Mouse (Mus musculus) hindbrain, embryonic 16.5 days (tissue): ENCODE measurements around the gene Plek2. TPM values are rescaled to one million over a fixed set of nuclear protein-coding genes. Genes with fewer than 3 reads are reported as not detected.

Experiments used
- ATAC-seq: fragments of 200-750 bp; cut with Nextera tagmentation; 2 replicates; pipeline ENCODE4 v1.8.0; 2017; ENCODE audit warnings: moderate TSS enrichment, moderate library complexity
- H3K27ac ChIP-seq: fragments of 300-500 bp; sonication (generic); 2 replicates; pipeline ENCODE4 v1.5.1; 2014; ENCODE audit warnings: low read depth, mild to moderate bottlenecking, control low read depth, low read length, moderate library complexity
- H3K27me3 ChIP-seq: fragments of 300-500 bp; sonication (generic); replicated peaks from 2 replicates; pipeline ENCODE4 v1.6.1; 2014; ENCODE audit warnings: low read length; ENCODE audit not compliant: control insufficient read depth, insufficient read depth
- H3K36me3 ChIP-seq: fragments of 300-500 bp; sonication (generic); 2 replicates; pipeline ENCODE4 v1.6.1; 2014; ENCODE audit warnings: mild to moderate bottlenecking, low read length, moderate library complexity, mixed read lengths; ENCODE audit not compliant: control insufficient read depth, insufficient read depth
- H3K4me1 ChIP-seq: fragments of 300-500 bp; sonication (generic); 2 replicates; pipeline ENCODE4 v1.6.1; 2014; ENCODE audit warnings: low read depth, low read length; ENCODE audit not compliant: control insufficient read depth, insufficient read depth
- H3K4me2 ChIP-seq: fragments of 300-500 bp; sonication (generic); 2 replicates; pipeline ENCODE4 v1.6.1; 2014; ENCODE audit warnings: mild to moderate bottlenecking, low read length, control low read depth, moderate library complexity
- H3K4me3 ChIP-seq: fragments of 300-500 bp; sonication (generic); 2 replicates; pipeline ENCODE4 v1.5.1; 2014; ENCODE audit warnings: mild to moderate bottlenecking, low read length, control low read depth, moderate library complexity
- H3K9ac ChIP-seq: fragments of 300-500 bp; sonication (generic); 2 replicates; pipeline ENCODE4 v1.6.1; 2014; ENCODE audit warnings: low read depth, mild to moderate bottlenecking, control low read depth, low read length, moderate library complexity
- H3K9me3 ChIP-seq: fragments of 300-500 bp; sonication (generic); 2 replicates; pipeline ENCODE4 v1.6.1; 2014; ENCODE audit warnings: mild to moderate bottlenecking, low read length, moderate library complexity; ENCODE audit not compliant: control insufficient read depth
- WGBS: fragments of 180-500 bp; shearing (Covaris S2); extraction: QIAGEN DNeasy Blood & Tissue Kit; methylation state at CpG from one replicate; pipeline ENCODE4 v1.1.7; 2014; 5-methylcytosine and 5-hydroxymethylcytosine counted together
- polyA plus RNA-seq: library from polyadenylated mRNA; unstranded; fragments of >200 nt; fragmentation: Nextera tagmentation; extraction: Ambion mirVana; gene quantifications from 2 replicates; pipeline ENCODE4 v1.2.1, GENCODE M21; 2015

Gene Plek2
- 2.8 and 3.3 TPM in 2 replicates for polyA plus RNA-seq

- peaks cover 17% of the 10 kb centered on the region for H3K27me3 ChIP-seq
- peak; percentile 71 for ATAC-seq
- H3K9ac ChIP-seq = peak within 1 kb of the TSS; percentile 44
- H3K4me3 ChIP-seq = peak within 1 kb of the TSS; percentile 36
- H3K36me3 ChIP-seq = no peaks in the 10 kb centered on the region
- no peaks in the 10 kb centered on the region for H3K9me3 ChIP-seq
- peaks cover 8% of the 10 kb centered on the region for H3K4me1 ChIP-seq
- H3K4me2 ChIP-seq = peak within 1 kb of the TSS; percentile 72
- H3K27ac ChIP-seq = no peak within 1 kb of the TSS
- under 1% methylated on average over 38 of the region's 38 CpGs for WGBS
These were observed at the start of gene Plek2 for GRCm38 (mm10) chr12:78906707-78907162. Plek2 (minus strand) TSS chr12:78906964.

DNA sequence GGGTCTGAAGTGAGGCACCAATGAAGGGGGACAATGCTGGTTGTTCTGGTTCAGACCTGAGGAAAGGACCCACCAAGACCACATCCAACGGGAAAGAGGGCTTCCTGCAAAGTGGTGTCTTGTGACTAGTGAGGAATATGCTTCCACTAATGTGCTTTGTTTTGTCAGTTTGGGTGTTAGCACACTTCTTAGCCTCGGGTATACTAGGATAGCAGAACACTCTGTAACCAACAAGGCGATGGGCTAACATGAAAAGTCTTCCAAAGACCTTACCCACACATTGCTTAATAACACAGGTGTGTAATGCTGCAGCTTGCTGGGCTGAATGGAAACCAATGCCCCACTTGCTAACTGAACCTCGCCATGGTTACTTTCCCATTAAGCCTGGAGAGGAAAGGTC is 49.6 kb upstream of the Plek2 start:
- no peak overlapping the region for H3K27ac ChIP-seq

DNA sequence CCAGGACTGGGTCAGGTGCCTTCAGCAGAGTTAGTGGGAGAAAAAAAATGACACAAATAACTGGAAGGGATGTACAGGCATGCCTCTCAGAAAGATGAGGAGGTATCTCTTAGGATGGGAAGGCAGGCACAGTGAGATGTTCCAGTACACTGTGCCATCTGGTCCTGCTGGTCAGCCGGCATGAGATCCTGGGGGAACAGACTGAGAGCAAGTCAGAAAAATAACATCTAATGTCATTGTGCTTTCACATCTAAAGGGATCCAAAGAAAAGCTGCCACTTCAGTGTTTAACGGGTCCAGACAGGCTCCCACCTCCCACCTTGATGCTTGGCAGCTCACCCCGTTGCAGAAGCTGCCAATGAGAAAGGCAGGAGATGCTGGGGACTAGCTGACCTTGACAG is 45.7 kb upstream of the Plek2 start:
- peak overlapping the region; percentile 23; the same call in 1 of the 2 replicates for H3K27ac ChIP-seq
- no peaks in the 10 kb centered on the region for H3K27me3 ChIP-seq
- peak; percentile 75 for ATAC-seq
- no peak overlapping the region for H3K4me3 ChIP-seq
- H3K9me3 ChIP-seq = peaks cover 3% of the 10 kb centered on the region; the same call in 1 of the 2 replicates
- H3K4me2 ChIP-seq = no peak overlapping the region
- no peak overlapping the region for H3K9ac ChIP-seq
- H3K4me1 ChIP-seq = no peaks in the 10 kb centered on the region
- no peaks in the 10 kb centered on the region for H3K36me3 ChIP-seq
- 64% methylated on average over 3 of the region's 3 CpGs for WGBS

More for the DNA sequence above, 49.6 kb upstream of the Plek2 start:
- no peaks in the 10 kb centered on the region for H3K4me1 ChIP-seq
- peaks cover 4% of the 10 kb centered on the region; the same call in 1 of the 2 replicates for H3K9me3 ChIP-seq
- no peak overlapping the region for H3K4me3 ChIP-seq
- H3K9ac ChIP-seq = no peak overlapping the region
- 89% methylated on average over 4 of the region's 4 CpGs for WGBS
- ATAC-seq = no peak
- no peak overlapping the region for H3K4me2 ChIP-seq
- no peaks in the 10 kb centered on the region for H3K27me3 ChIP-seq
- no peaks in the 10 kb centered on the region for H3K36me3 ChIP-seq

DNA sequence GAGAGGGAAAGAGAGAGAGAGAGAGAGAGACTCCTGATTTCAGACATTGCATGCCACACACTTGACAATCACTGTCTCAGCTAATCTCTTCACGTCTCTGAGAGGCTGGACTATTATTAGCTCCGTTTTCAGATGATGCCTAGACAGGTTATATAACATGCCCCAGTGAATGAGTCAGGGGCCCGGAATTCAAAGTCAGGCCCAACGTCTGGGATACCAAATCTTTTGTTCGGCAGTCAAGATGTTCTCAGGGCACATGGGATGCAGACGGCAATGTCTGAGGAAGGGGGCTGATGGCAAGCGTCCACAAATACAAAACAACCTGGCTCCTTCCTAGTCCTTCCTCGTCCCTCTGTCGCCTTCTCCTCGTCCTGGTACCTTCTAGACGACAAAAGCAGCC is 45.3 kb upstream of the Plek2 start:
- Histone ChIP-seq H3K27me3 (no peaks in the 10 kb centered on the region), H3K36me3 (no peaks in the 10 kb centered on the region), H3K4me3 (no peak overlapping the region), H3K9me3 (no peaks in the 10 kb centered on the region; the same call in 1 of the 2 replicates), H3K4me2 (no peak overlapping the region), H3K27ac (peak overlapping the region; percentile 23; the same call in 1 of the 2 replicates), H3K4me1 (no peaks in the 10 kb centered on the region), H3K9ac (no peak overlapping the region)
- no peak; the same call in 1 of the 2 replicates for ATAC-seq
- WGBS = 60% methylated on average over 11 of the region's 11 CpGs

GRCm38 (mm10) chr12:78947661-78948060 is 40.9 kb upstream of the Plek2 start:
- WGBS = 69% methylated on average over 5 of the region's 5 CpGs
- Histone ChIP-seq H3K9ac (no peak overlapping the region), H3K4me3 (no peak overlapping the region), H3K9me3 (no peaks in the 10 kb centered on the region), H3K4me1 (no peaks in the 10 kb centered on the region), H3K36me3 (no peaks in the 10 kb centered on the region), H3K4me2 (no peak overlapping the region), H3K27me3 (no peaks in the 10 kb centered on the region), H3K27ac (no peak overlapping the region)
- ATAC-seq = no peak

DNA sequence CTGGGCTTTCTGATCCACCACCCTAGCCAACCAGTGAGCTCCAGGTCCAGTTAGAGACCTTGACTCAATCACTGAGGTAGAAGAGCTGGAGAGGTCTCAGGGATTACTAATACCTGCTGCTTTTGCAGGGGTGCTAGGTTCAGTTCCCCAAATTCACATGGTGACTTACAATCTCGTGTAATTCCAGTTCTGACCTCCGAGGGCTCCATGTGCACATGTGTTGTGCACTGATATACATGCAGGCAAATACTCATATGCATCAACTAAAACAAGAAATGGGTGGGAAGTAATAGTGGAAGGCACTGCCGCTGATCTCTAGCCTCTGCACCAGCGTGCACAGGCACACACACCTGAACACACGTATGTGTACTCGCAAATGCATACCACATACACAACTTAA is 40.4 kb upstream of the Plek2 start:
- H3K27ac ChIP-seq = no peak overlapping the region
- H3K4me2 ChIP-seq = no peak overlapping the region
- 82% methylated on average over 6 of the region's 6 CpGs for WGBS
- no peak overlapping the region for H3K4me3 ChIP-seq
- no peak overlapping the region for H3K9ac ChIP-seq
- H3K27me3 ChIP-seq = no peaks in the 10 kb centered on the region
- no peaks in the 10 kb centered on the region for H3K4me1 ChIP-seq
- no peaks in the 10 kb centered on the region for H3K36me3 ChIP-seq
- no peak for ATAC-seq
- H3K9me3 ChIP-seq = no peaks in the 10 kb centered on the region

GRCm38 (mm10) chr12:78942931-78943330 is 36.2 kb upstream of the Plek2 start:
- Histone ChIP-seq H3K4me2 (no peak overlapping the region), H3K27ac (no peak overlapping the region), H3K4me1 (no peaks in the 10 kb centered on the region), H3K27me3 (no peaks in the 10 kb centered on the region), H3K9ac (no peak overlapping the region), H3K36me3 (no peaks in the 10 kb centered on the region), H3K9me3 (no peaks in the 10 kb centered on the region), H3K4me3 (no peak overlapping the region)
- WGBS = 84% methylated on average over 6 of the region's 6 CpGs
- ATAC-seq = no peak

DNA sequence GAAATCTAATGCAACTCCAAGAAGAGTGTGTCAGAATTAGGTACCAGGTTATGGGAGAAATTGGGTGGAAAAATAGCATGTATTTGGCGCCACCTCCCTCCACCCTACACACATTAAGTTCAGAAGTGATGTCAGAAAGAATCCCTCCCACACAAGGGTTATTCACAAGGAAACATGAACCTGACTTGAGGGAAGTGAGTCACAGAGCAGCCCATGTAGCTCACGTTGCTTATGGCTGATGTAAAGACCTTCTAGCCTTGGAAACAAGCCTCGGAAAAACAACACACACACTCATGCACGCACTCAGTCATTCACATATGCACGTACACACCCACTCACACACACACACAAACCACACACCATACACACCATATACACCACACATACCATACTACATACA is 33.3 kb upstream of the Plek2 start:
- Histone ChIP-seq H3K9me3 (no peaks in the 10 kb centered on the region), H3K4me1 (no peaks in the 10 kb centered on the region), H3K36me3 (no peaks in the 10 kb centered on the region), H3K4me2 (no peak overlapping the region), H3K9ac (no peak overlapping the region), H3K27me3 (no peaks in the 10 kb centered on the region), H3K27ac (no peak overlapping the region), H3K4me3 (no peak overlapping the region)
- WGBS = 90% methylated on average over 5 of the region's 5 CpGs
- no peak for ATAC-seq

DNA sequence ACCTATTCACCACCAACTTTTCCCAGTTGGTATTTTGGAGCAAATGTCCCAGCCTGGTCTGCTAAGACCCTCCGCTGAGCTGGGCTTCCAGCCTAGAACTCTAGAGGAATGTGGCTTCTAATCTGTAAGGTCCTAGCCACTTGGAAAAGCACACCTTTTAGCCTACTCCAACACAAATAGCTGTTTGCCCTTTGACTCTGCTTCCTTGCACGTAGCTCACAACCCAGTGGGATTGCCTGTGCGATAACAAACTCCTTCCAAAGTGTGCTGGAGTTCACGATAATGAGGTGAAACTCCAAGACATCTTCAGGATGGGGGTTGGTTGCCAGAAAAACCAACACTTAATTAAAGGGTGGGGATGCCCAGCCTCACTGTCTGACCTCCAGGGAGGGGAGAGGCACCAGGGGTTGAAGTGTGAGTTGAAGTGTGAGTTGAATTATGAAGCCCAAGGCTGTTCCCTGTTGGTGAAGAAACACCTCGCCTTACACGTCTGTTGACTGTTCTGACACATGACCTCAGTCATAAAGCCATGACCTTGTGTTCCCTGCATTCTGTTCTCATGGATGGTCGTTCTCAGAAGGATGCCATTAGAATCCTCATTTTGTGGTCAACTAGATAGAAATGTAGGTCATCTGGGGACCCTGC is 32.8 kb upstream of the Plek2 start:
- no peak overlapping the region for H3K4me3 ChIP-seq
- H3K36me3 ChIP-seq = no peaks in the 10 kb centered on the region
- no peaks in the 10 kb centered on the region for H3K4me1 ChIP-seq
- H3K27me3 ChIP-seq = no peaks in the 10 kb centered on the region
- 80% methylated on average over 7 of the region's 7 CpGs for WGBS
- ATAC-seq = no peak
- H3K4me2 ChIP-seq = no peak overlapping the region
- no peak overlapping the region for H3K9ac ChIP-seq
- no peaks in the 10 kb centered on the region for H3K9me3 ChIP-seq
- no peak overlapping the region for H3K27ac ChIP-seq
